Mouse (Mus musculus): ENCODE results near the gene Taf6l. TPM values are rescaled to one million over a fixed set of nuclear protein-coding genes. Genes with fewer than 3 reads are reported as not detected.
A peak's percentile ranks its signal among the peaks of the same experiment; 100 is the strongest.

The Taf6l gene
- polyA plus RNA-seq, 1 experiment: 17.1 TPM

GRCm38 (mm10) chr19:8774951-8775421, 11.2 kb downstream of the Taf6l start:
- Histone ChIP-seq H3K27me3 (ENCODE audit: control insufficient read depth, insufficient read depth, low read length, poor library complexity, severe bottlenecking) (no peaks in the 10 kb centered on the region), H3K9ac (ENCODE audit: low read depth, poor library complexity, severe bottlenecking) (peak overlapping the region; percentile 84), H3K36me3 (ENCODE audit: control insufficient read depth, insufficient read depth, low read length, poor library complexity, severe bottlenecking) (peaks cover 13% of the 10 kb centered on the region), H3K9me3 (replicated peaks; ENCODE audit: control insufficient read depth, insufficient read depth, low read length, poor library complexity, severe bottlenecking) (no peaks in the 10 kb centered on the region), H3K4me3 (ENCODE audit: low read depth, low read length) (peak overlapping the region; percentile 77), H3K4me1 (ENCODE audit: control insufficient read depth, insufficient read depth, low read length) (no peaks in the 10 kb centered on the region), H3K27ac (ENCODE audit: insufficient read depth, low read length) (peak overlapping the region; percentile 47)
- TF ChIP-seq EP300 (IDR thresholded peaks at IDR 0.05; ENCODE audit: insufficient read depth, low read depth, low read length) (no peak), POLR2A (IDR thresholded peaks at IDR 0.05; ENCODE audit: insufficient read depth, low read length) (no peak), CTCF (IDR thresholded peaks at IDR 0.05; ENCODE audit: low read depth, low read length) (no peak)

- H3K36me3 ChIP-seq (ENCODE audit: control insufficient read depth, insufficient read depth, low read length, poor library complexity, severe bottlenecking): peaks cover 15% of the 10 kb centered on the region
Observed at GRCm38 (mm10) chr19:8774086-8774835, 12.0 kb downstream of the Taf6l start, which contains the start of gene Tmem179b. Gene Tmem179b, minus strand, starts transcription at chr19:8774467.

DNA sequence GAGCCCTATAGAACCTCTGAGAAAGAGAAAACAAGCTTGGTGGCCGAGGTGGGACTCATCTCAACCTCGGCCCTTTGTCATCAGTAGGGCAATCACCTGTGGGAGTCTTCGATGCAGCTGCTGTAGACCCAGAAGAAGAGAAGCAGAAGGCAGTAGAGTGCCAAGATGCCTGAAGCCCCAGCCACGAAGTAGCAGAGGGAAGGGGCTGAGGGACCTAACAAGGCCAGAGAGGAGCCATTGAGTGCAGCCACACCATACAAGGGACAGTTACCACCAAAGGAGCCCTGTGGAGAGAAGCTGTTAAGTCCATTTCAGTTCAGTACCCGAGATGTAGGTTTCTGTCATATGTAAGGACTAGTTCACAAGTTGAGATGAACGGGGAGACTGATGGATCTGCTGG, 12.8 kb downstream of the Taf6l start:
- H3K27ac ChIP-seq (ENCODE audit: insufficient read depth, low read length): no peak overlapping the region
- H3K4me1 ChIP-seq (ENCODE audit: control insufficient read depth, insufficient read depth, low read length): no peaks in the 10 kb centered on the region
- H3K4me3 ChIP-seq (ENCODE audit: low read depth, low read length): peak overlapping the region; percentile 29; the same call in 1 of the 2 replicates
- H3K9ac ChIP-seq (ENCODE audit: low read depth, poor library complexity, severe bottlenecking): peak overlapping the region; percentile 84
- TF ChIP-seq EP300 (IDR thresholded peaks at IDR 0.05; ENCODE audit: insufficient read depth, low read depth, low read length) (no peak), CTCF (IDR thresholded peaks at IDR 0.05; ENCODE audit: low read depth, low read length) (no peak), POLR2A (IDR thresholded peaks at IDR 0.05; ENCODE audit: insufficient read depth, low read length) (no peak)
- no peaks in the 10 kb centered on the region for H3K9me3 ChIP-seq (replicated peaks; ENCODE audit: control insufficient read depth, insufficient read depth, low read length, poor library complexity, severe bottlenecking)
- H3K36me3 ChIP-seq (ENCODE audit: control insufficient read depth, insufficient read depth, low read length, poor library complexity, severe bottlenecking): peaks cover 20% of the 10 kb centered on the region
- H3K27me3 ChIP-seq (ENCODE audit: control insufficient read depth, insufficient read depth, low read length, poor library complexity, severe bottlenecking): no peaks in the 10 kb centered on the region

More at GRCm38 (mm10) chr19:8774086-8774835, 12.0 kb downstream of the Taf6l start, which contains the start of gene Tmem179b:
- no peak for TF ChIP-seq CTCF (IDR thresholded peaks at IDR 0.05; ENCODE audit: low read depth, low read length)
- 0 out of 2 replicates have a peak, but pooled peaks have one; percentile 5 for TF ChIP-seq EP300 (IDR thresholded peaks at IDR 0.05; ENCODE audit: insufficient read depth, low read depth, low read length)
- TF ChIP-seq POLR2A (IDR thresholded peaks at IDR 0.05; ENCODE audit: insufficient read depth, low read length): peak; percentile 74
- Histone ChIP-seq H3K27me3 (ENCODE audit: control insufficient read depth, insufficient read depth, low read length, poor library complexity, severe bottlenecking) (no peaks in the 10 kb centered on the region), H3K9me3 (replicated peaks; ENCODE audit: control insufficient read depth, insufficient read depth, low read length, poor library complexity, severe bottlenecking) (no peaks in the 10 kb centered on the region), H3K4me3 (ENCODE audit: low read depth, low read length) (peak within 1 kb of the TSS; percentile 77), H3K4me1 (ENCODE audit: control insufficient read depth, insufficient read depth, low read length) (no peaks in the 10 kb centered on the region), H3K9ac (ENCODE audit: low read depth, poor library complexity, severe bottlenecking) (peak within 1 kb of the TSS; percentile 84), H3K27ac (ENCODE audit: insufficient read depth, low read length) (peak within 1 kb of the TSS; percentile 47)

GRCm38 (mm10) chr19:8772996-8773395, 13.2 kb downstream of the Taf6l start:
- Histone ChIP-seq H3K4me3 (ENCODE audit: low read depth, low read length) (no peak overlapping the region), H3K9me3 (replicated peaks; ENCODE audit: control insufficient read depth, insufficient read depth, low read length, poor library complexity, severe bottlenecking) (no peaks in the 10 kb centered on the region), H3K36me3 (ENCODE audit: control insufficient read depth, insufficient read depth, low read length, poor library complexity, severe bottlenecking) (peaks cover 19% of the 10 kb centered on the region), H3K27me3 (ENCODE audit: control insufficient read depth, insufficient read depth, low read length, poor library complexity, severe bottlenecking) (no peaks in the 10 kb centered on the region), H3K9ac (ENCODE audit: low read depth, poor library complexity, severe bottlenecking) (no peak overlapping the region; the same call in 1 of the 2 replicates), H3K27ac (ENCODE audit: insufficient read depth, low read length) (no peak overlapping the region), H3K4me1 (ENCODE audit: control insufficient read depth, insufficient read depth, low read length) (no peaks in the 10 kb centered on the region)
- TF ChIP-seq CTCF (IDR thresholded peaks at IDR 0.05; ENCODE audit: low read depth, low read length) (no peak), POLR2A (IDR thresholded peaks at IDR 0.05; ENCODE audit: insufficient read depth, low read length) (no peak), EP300 (IDR thresholded peaks at IDR 0.05; ENCODE audit: insufficient read depth, low read depth, low read length) (no peak)

GRCm38 (mm10) chr19:8770567-8771270, 15.5 kb downstream of the Taf6l start, which contains the start of gene Tmem223:
Gene Tmem223, plus strand, starts transcription at chr19:8770996.
- peak within 1 kb of the TSS; percentile 75 for H3K9ac ChIP-seq (ENCODE audit: low read depth, poor library complexity, severe bottlenecking)
- TF ChIP-seq CTCF (IDR thresholded peaks at IDR 0.05; ENCODE audit: low read depth, low read length): no peak
- TF ChIP-seq POLR2A (IDR thresholded peaks at IDR 0.05; ENCODE audit: insufficient read depth, low read length): peak; percentile 94
- TF ChIP-seq EP300 (IDR thresholded peaks at IDR 0.05; ENCODE audit: insufficient read depth, low read depth, low read length): no peak
- no peaks in the 10 kb centered on the region for H3K4me1 ChIP-seq (ENCODE audit: control insufficient read depth, insufficient read depth, low read length)
- H3K27ac ChIP-seq (ENCODE audit: insufficient read depth, low read length): peak within 1 kb of the TSS; percentile 37
- H3K36me3 ChIP-seq (ENCODE audit: control insufficient read depth, insufficient read depth, low read length, poor library complexity, severe bottlenecking): peaks cover 37% of the 10 kb centered on the region
- H3K27me3 ChIP-seq (ENCODE audit: control insufficient read depth, insufficient read depth, low read length, poor library complexity, severe bottlenecking): no peaks in the 10 kb centered on the region
- peak within 1 kb of the TSS; percentile 94 for H3K4me3 ChIP-seq (ENCODE audit: low read depth, low read length)
- H3K9me3 ChIP-seq (replicated peaks; ENCODE audit: control insufficient read depth, insufficient read depth, low read length, poor library complexity, severe bottlenecking): no peaks in the 10 kb centered on the region

Measured in ES-Bruce4 (cell line).